Mouse (Mus musculus): ENCODE data around the gene Vmn1r8.

DNA sequence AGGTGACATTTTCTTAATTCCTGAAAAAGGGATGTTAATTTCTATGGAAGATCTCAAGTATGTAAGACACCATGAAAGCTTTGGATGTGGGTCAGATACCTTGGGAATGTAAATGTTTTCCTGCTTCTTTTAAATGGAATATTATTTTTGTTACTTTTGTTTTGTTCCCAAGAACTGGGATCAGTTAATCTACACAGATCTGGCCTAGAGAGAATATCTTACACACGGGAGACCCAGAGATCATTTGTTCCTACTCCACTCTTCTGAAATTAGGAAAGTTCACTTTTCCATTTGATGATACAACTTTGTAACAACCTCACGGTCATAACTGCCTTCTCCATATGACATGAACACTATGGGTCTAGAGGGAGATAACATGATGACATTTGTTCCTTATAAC lies 34.4 kb downstream of the Vmn1r8 start, which contains the start of gene Vmn1r9:
- no peak for TF ChIP-seq POLR2A (IDR thresholded peaks at IDR 0.05; ENCODE audit: insufficient read depth, low read depth, low read length)
- no peak for TF ChIP-seq CTCF (IDR thresholded peaks at IDR 0.05; ENCODE audit: insufficient read depth, low read depth, low read length)
